Comparison of ENCODE assay signal across 8 mouse cellular contexts in the genomic region with DNA sequence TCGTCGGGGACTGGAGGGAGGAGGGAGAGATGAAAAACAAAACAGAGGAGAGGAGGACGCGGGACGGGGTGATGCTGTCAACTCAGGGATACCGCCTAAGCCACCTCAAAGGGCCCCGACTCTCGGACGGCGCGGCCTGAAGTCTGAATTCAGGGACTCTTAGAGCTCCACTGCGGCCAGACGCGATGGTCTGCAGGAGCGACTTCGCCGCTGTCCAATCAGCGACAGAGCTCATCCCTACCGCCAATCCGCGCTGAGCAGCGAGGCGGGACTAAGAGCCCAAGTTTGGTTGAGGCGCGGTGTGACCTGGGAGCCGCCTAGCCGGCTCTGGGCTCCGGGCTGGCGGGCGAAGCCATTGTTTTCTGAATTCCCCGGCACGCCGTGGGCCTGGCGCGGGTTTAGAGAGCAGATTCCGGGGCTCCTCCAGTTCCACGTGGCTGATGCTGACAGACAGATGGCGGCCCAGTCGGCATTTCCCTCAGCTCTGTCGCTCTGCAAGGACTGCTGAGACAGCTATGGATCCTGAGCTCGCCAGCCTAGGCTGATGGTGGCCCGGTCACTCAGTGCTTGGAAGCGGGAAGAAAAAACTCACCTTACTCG. TPM values are rescaled to one million over a fixed set of nuclear protein-coding genes. Genes with fewer than 3 reads are reported as not detected.
DNase-seq lines count a peak whose midpoint lies in the region; ATAC-seq and TF ChIP-seq lines count a peak whose summit lies in the region.

No protein-coding gene starts in this region.

- DNase-seq in Patski (ENCODE audit: low read depth, low spot score), result peak; percentile 89
- peak; percentile 98 to 99 for DNase-seq in cerebellum, postnatal 14 days
- DNase-seq in frontal cortex, postnatal 14 days (ENCODE audit: low spot score in 2 of 2), result peak; percentile 96 to 97
- DNase-seq in layer of hippocampus, postnatal 25 days (ENCODE audit: extremely low spot score in 1 of 2, low spot score in 1 of 2), result peak; percentile 86 to 90
- DNase-seq in lung, postnatal 25 days (ENCODE audit: low spot score), result peak; percentile 98
- DNase-seq in retina, embryonic 14.5 days (ENCODE audit: low spot score), result peak; percentile 99
- DNase-seq in thymus, postnatal 4 days, result peak; percentile 95

- peak overlapping the region; percentile 90 for H3K4me2 ChIP-seq in hindbrain, embryonic 13.5 days

- H3K27me3 ChIP-seq in Patski, result no peaks in the 10 kb centered on the region
- H3K27me3 ChIP-seq in hindbrain, embryonic 13.5 days, result no peaks in the 10 kb centered on the region

- ATAC-seq in Patski, result peak; percentile 99
- ATAC-seq in hindbrain, embryonic 13.5 days (ENCODE audit: low FRiP score), result peak; percentile 100

- H3K27ac ChIP-seq in hindbrain, embryonic 13.5 days, result peak overlapping the region; percentile 100

- H3K9ac ChIP-seq in hindbrain, embryonic 13.5 days, result peak overlapping the region; percentile 92

- POLR2A ChIA-PET in Patski (lab: Charles Lee), result interaction anchor here (0.6 to 2.1 kb wide), 7 partner anchors 10 to 847 kb away, joined by 3 to 20 read pairs (median 3); a partner anchor contains a TSS

- H3K4me1 ChIP-seq in hindbrain, embryonic 13.5 days (replicated peaks), result peaks cover 17% of the 10 kb centered on the region

- under 1% methylated on average over 44 of the region's 44 CpGs for WGBS in hindbrain, embryonic 13.5 days

- in situ Hi-C loops in Patski (cut with MboI; ENCODE audit: low pct_unique_long_range_greater_than_20kb), result no loop called here

- 0 out of 2 replicates have a peak, but pooled peaks cover 3% of the 10 kb centered on the region for H3K36me3 ChIP-seq in hindbrain, embryonic 13.5 days

- CTCF ChIA-PET in Patski (lab: Charles Lee), result interaction anchor here (0.7 to 1.8 kb wide), 3 partner anchors 33 to 73 kb away, joined by 3 to 4 read pairs (median 3); a partner anchor contains a TSS

- TF ChIP-seq CTCF in Patski (IDR thresholded peaks at IDR 0.05), result no peak

- H3K9me3 ChIP-seq in hindbrain, embryonic 13.5 days, result no peaks in the 10 kb centered on the region

- peak overlapping the region; percentile 63 for H3K4me3 ChIP-seq in hindbrain, embryonic 13.5 days

RNA-seq across cellular contexts. Expression of a gene that starts 39.8 kb away (rescaled TPM):
- polyA plus RNA-seq in Patski (2021), result 616 TPM
- 1,147 and 1,168 TPM in 2 replicates for polyA plus RNA-seq in hindbrain, embryonic 13.5 days (2015; fragmentation: Nextera tagmentation; extraction: Ambion mirVana)
- total RNA-seq in layer of hippocampus, postnatal 25 days (2021), result 100 to 1,000 TPM; 649 to 659 TPM

Comparison
In these comparisons a context has a peak if more than half of its experiments do, and no peak if none do; other contexts are left out.
1. Peak in every context shown above with its lines: DNase-seq, ATAC-seq, H3K4me3 ChIP-seq and H3K27ac ChIP-seq.